Mouse (Mus musculus): ENCODE measurements around the gene Slc36a2.

DNA sequence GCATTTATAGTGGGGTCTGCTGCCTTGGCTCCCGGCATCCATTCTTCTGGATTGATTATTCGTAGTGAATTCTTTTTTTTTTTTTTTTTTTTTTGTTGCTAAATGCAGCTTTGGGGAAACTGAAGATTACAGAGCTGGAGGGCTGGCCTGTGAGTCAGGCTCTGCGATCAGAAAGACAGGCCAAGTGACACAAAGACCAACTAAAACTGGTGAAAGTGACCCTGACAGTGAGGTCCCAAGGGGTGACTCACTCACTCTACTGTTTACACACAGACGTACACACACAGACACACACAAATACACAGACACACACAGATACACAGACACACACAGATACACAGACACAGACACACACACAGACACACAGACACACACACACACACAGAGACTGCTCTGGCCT, 14.4 kb downstream of the Slc36a2 start:
- no peak for TF ChIP-seq EP300 (optimal IDR thresholded peaks at IDR 0.05)
- TF ChIP-seq CTCF (IDR thresholded peaks at IDR 0.05; ENCODE audit: low read depth): no peak

Measured in stomach, postnatal 0 days (tissue).